Mouse (Mus musculus): Measurements from ENCODE around the gene Lipc. TPM values are rescaled to one million over a fixed set of nuclear protein-coding genes. Genes with fewer than 3 reads are reported as not detected.

Lipc gene
- polyA plus RNA-seq, 1 experiment from 2014 or later = 15.0 TPM

GRCm38 (mm10) chr9:70891431-70892133 is 60.4 kb downstream of the Lipc start:
- Histone ChIP-seq H3K9me3 (ENCODE audit: control insufficient read depth, low read length) (0 out of 2 replicates have a peak, but pooled peaks cover 3% of the 10 kb centered on the region), H3K27me3 (replicated peaks; ENCODE audit: control insufficient read depth, insufficient read depth, low read length) (no peaks in the 10 kb centered on the region), H3K27ac (ENCODE audit: low read depth, low read length) (peak overlapping the region; percentile 37; the same call in 1 of the 2 replicates), H3K4me2 (no peak overlapping the region), H3K9ac (ENCODE audit: low read depth, low read length) (peak overlapping the region; percentile 39), H3K4me1 (replicated peaks; ENCODE audit: control insufficient read depth, insufficient read depth, low read length) (peaks cover 26% of the 10 kb centered on the region), H3K4me3 (ENCODE audit: low read depth, low read length) (no peak overlapping the region), H3K36me3 (ENCODE audit: control insufficient read depth, insufficient read depth, low read length) (no peaks in the 10 kb centered on the region)
- ATAC-seq (replicated peaks; ENCODE audit: low FRiP score) (peak; percentile 62; the same call in 1 of the 2 replicates), DNase-seq (ENCODE audit: low spot score) (no peak)
- 25% methylated on average over 8 of the region's 8 CpGs for WGBS

DNA sequence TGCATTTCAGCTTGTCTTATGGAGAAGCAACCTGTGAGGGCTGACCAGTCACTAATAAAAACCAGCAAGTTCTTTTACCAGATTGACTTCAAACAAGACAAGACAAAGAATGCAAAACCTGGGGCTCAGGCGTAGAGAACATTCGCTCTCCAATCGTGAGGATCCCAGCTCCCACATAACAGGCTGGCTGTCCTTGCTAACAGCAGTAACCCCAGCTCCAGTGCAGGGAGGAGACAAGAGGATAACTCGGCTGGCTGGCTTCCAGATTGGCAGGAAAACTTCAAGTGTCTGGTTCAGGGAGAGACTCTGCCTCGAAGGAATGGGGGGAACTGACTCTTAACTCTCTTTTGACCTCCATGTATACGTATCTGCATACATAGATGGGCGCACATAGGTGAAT is 61.3 kb downstream of the Lipc start:
- 83% methylated on average over 7 of the region's 7 CpGs for WGBS
- H3K27ac ChIP-seq (ENCODE audit: low read depth, low read length) = no peak overlapping the region; the same call in 1 of the 2 replicates
- H3K9me3 ChIP-seq (ENCODE audit: control insufficient read depth, low read length) = no peaks in the 10 kb centered on the region
- no peak overlapping the region for H3K9ac ChIP-seq (ENCODE audit: low read depth, low read length)
- no peaks in the 10 kb centered on the region for H3K36me3 ChIP-seq (ENCODE audit: control insufficient read depth, insufficient read depth, low read length)
- H3K4me1 ChIP-seq (replicated peaks; ENCODE audit: control insufficient read depth, insufficient read depth, low read length) = peaks cover 26% of the 10 kb centered on the region
- no peak for DNase-seq (ENCODE audit: low spot score)
- H3K4me3 ChIP-seq (ENCODE audit: low read depth, low read length) = no peak overlapping the region
- no peak overlapping the region for H3K4me2 ChIP-seq
- no peak for ATAC-seq (replicated peaks; ENCODE audit: low FRiP score)
- no peaks in the 10 kb centered on the region for H3K27me3 ChIP-seq (replicated peaks; ENCODE audit: control insufficient read depth, insufficient read depth, low read length)

GRCm38 (mm10) chr9:70888969-70889368 is 63.1 kb downstream of the Lipc start:
- peaks cover 30% of the 10 kb centered on the region for H3K4me1 ChIP-seq (replicated peaks; ENCODE audit: control insufficient read depth, insufficient read depth, low read length)

GRCm38 (mm10) chr9:70888556-70888955 is 63.5 kb downstream of the Lipc start:
- H3K4me3 ChIP-seq (ENCODE audit: low read depth, low read length) = no peak overlapping the region
- no peaks in the 10 kb centered on the region for H3K36me3 ChIP-seq (ENCODE audit: control insufficient read depth, insufficient read depth, low read length)
- H3K4me1 ChIP-seq (replicated peaks; ENCODE audit: control insufficient read depth, insufficient read depth, low read length) = peaks cover 30% of the 10 kb centered on the region
- no peaks in the 10 kb centered on the region for H3K27me3 ChIP-seq (replicated peaks; ENCODE audit: control insufficient read depth, insufficient read depth, low read length)
- DNase-seq (ENCODE audit: low spot score) (no peak), ATAC-seq (replicated peaks; ENCODE audit: low FRiP score) (no peak)
- no peaks in the 10 kb centered on the region for H3K9me3 ChIP-seq (ENCODE audit: control insufficient read depth, low read length)
- H3K27ac ChIP-seq (ENCODE audit: low read depth, low read length) = no peak overlapping the region
- 88% methylated on average over 2 of the region's 2 CpGs for WGBS
- H3K4me2 ChIP-seq = no peak overlapping the region
- H3K9ac ChIP-seq (ENCODE audit: low read depth, low read length) = no peak overlapping the region

More at GRCm38 (mm10) chr9:70888969-70889368, 63.1 kb downstream of the Lipc start:
- 77% methylated on average over 4 of the region's 4 CpGs for WGBS
- no peaks in the 10 kb centered on the region for H3K27me3 ChIP-seq (replicated peaks; ENCODE audit: control insufficient read depth, insufficient read depth, low read length)
- H3K9me3 ChIP-seq (ENCODE audit: control insufficient read depth, low read length) = no peaks in the 10 kb centered on the region
- DNase-seq (ENCODE audit: low spot score) (no peak), ATAC-seq (replicated peaks; ENCODE audit: low FRiP score) (no peak)
- H3K9ac ChIP-seq (ENCODE audit: low read depth, low read length) = no peak overlapping the region
- no peak overlapping the region for H3K27ac ChIP-seq (ENCODE audit: low read depth, low read length)
- H3K4me2 ChIP-seq = no peak overlapping the region
- H3K4me3 ChIP-seq (ENCODE audit: low read depth, low read length) = no peak overlapping the region
- H3K36me3 ChIP-seq (ENCODE audit: control insufficient read depth, insufficient read depth, low read length) = no peaks in the 10 kb centered on the region

- H3K36me3 ChIP-seq (ENCODE audit: control insufficient read depth, insufficient read depth, low read length) = no peaks in the 10 kb centered on the region
- no peak overlapping the region for H3K4me3 ChIP-seq (ENCODE audit: low read depth, low read length)
- DNase-seq (ENCODE audit: low spot score) = no peak
- no peak overlapping the region for H3K4me2 ChIP-seq
- H3K27ac ChIP-seq (ENCODE audit: low read depth, low read length) = no peak overlapping the region
- H3K27me3 ChIP-seq (replicated peaks; ENCODE audit: control insufficient read depth, insufficient read depth, low read length) = no peaks in the 10 kb centered on the region
- peak; percentile 68 for ATAC-seq (replicated peaks; ENCODE audit: low FRiP score)
- H3K4me1 ChIP-seq (replicated peaks; ENCODE audit: control insufficient read depth, insufficient read depth, low read length) = peaks cover 9% of the 10 kb centered on the region
- no peaks in the 10 kb centered on the region for H3K9me3 ChIP-seq (ENCODE audit: control insufficient read depth, low read length)
- WGBS = 34% methylated on average over 5 of the region's 5 CpGs
- H3K9ac ChIP-seq (ENCODE audit: low read depth, low read length) = no peak overlapping the region
Measured at GRCm38 (mm10) chr9:70881982-70882381, 70.0 kb downstream of the Lipc start.

DNA sequence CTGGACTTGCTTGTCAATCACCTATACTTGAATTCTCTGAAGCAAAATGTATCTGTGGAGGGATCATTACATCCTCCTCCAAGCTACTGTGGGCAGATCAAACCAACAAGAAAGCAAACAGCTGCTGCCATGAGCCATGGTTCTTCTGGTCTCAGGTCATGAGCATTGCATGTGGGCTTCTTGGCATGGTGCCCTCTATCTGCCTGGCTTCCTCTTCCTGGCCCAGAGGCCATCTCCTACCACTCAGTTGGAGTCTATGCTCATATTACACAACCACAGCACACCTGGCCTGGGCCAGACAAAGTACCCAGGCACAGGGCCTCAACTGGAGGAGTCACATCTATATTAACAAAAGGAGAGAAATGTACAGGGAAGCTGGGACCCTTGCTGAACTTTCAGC is 73.2 kb downstream of the Lipc start:
- no peak overlapping the region for H3K9ac ChIP-seq (ENCODE audit: low read depth, low read length)
- no peaks in the 10 kb centered on the region for H3K27me3 ChIP-seq (replicated peaks; ENCODE audit: control insufficient read depth, insufficient read depth, low read length)
- no peaks in the 10 kb centered on the region for H3K9me3 ChIP-seq (ENCODE audit: control insufficient read depth, low read length)
- no peak overlapping the region for H3K4me3 ChIP-seq (ENCODE audit: low read depth, low read length)
- H3K4me2 ChIP-seq = no peak overlapping the region
- H3K36me3 ChIP-seq (ENCODE audit: control insufficient read depth, insufficient read depth, low read length) = no peaks in the 10 kb centered on the region
- no peak for DNase-seq (ENCODE audit: low spot score)
- peaks cover 4% of the 10 kb centered on the region for H3K4me1 ChIP-seq (replicated peaks; ENCODE audit: control insufficient read depth, insufficient read depth, low read length)
- no peak for ATAC-seq (replicated peaks; ENCODE audit: low FRiP score)
- no peak overlapping the region for H3K27ac ChIP-seq (ENCODE audit: low read depth, low read length)

- no peak for ATAC-seq (replicated peaks; ENCODE audit: low FRiP score)
- no peak for DNase-seq (ENCODE audit: low spot score)
- Histone ChIP-seq H3K9ac (ENCODE audit: low read depth, low read length) (no peak overlapping the region), H3K4me3 (ENCODE audit: low read depth, low read length) (no peak overlapping the region), H3K4me2 (no peak overlapping the region), H3K9me3 (ENCODE audit: control insufficient read depth, low read length) (no peaks in the 10 kb centered on the region), H3K27me3 (replicated peaks; ENCODE audit: control insufficient read depth, insufficient read depth, low read length) (no peaks in the 10 kb centered on the region), H3K27ac (ENCODE audit: low read depth, low read length) (no peak overlapping the region), H3K36me3 (ENCODE audit: control insufficient read depth, insufficient read depth, low read length) (no peaks in the 10 kb centered on the region), H3K4me1 (replicated peaks; ENCODE audit: control insufficient read depth, insufficient read depth, low read length) (peaks cover 4% of the 10 kb centered on the region)
- 78% methylated on average over 5 of the region's 5 CpGs for WGBS
Measured at GRCm38 (mm10) chr9:70878157-70878556, 73.9 kb downstream of the Lipc start.

GRCm38 (mm10) chr9:70875490-70875889 is 76.5 kb downstream of the Lipc start:
- H3K27ac ChIP-seq (ENCODE audit: low read depth, low read length) = no peak overlapping the region
- H3K4me1 ChIP-seq (replicated peaks; ENCODE audit: control insufficient read depth, insufficient read depth, low read length) = peaks cover 4% of the 10 kb centered on the region; the same call in 1 of the 2 replicates
- H3K4me2 ChIP-seq = no peak overlapping the region
- H3K27me3 ChIP-seq (replicated peaks; ENCODE audit: control insufficient read depth, insufficient read depth, low read length) = no peaks in the 10 kb centered on the region
- WGBS = 76% methylated on average over 4 of the region's 4 CpGs
- DNase-seq (ENCODE audit: low spot score) = no peak
- H3K9ac ChIP-seq (ENCODE audit: low read depth, low read length) = no peak overlapping the region
- H3K4me3 ChIP-seq (ENCODE audit: low read depth, low read length) = no peak overlapping the region
- H3K9me3 ChIP-seq (ENCODE audit: control insufficient read depth, low read length) = no peaks in the 10 kb centered on the region
- ATAC-seq (replicated peaks; ENCODE audit: low FRiP score) = no peak
- H3K36me3 ChIP-seq (ENCODE audit: control insufficient read depth, insufficient read depth, low read length) = no peaks in the 10 kb centered on the region

- H3K36me3 ChIP-seq (ENCODE audit: control insufficient read depth, insufficient read depth, low read length) = no peaks in the 10 kb centered on the region
- no peaks in the 10 kb centered on the region for H3K27me3 ChIP-seq (replicated peaks; ENCODE audit: control insufficient read depth, insufficient read depth, low read length)
- H3K27ac ChIP-seq (ENCODE audit: low read depth, low read length) = no peak overlapping the region
- WGBS = 92% methylated on average over 4 of the region's 4 CpGs
- DNase-seq (ENCODE audit: low spot score) = no peak
- H3K9ac ChIP-seq (ENCODE audit: low read depth, low read length) = no peak overlapping the region
- no peaks in the 10 kb centered on the region for H3K9me3 ChIP-seq (ENCODE audit: control insufficient read depth, low read length)
- no peak overlapping the region for H3K4me2 ChIP-seq
- ATAC-seq (replicated peaks; ENCODE audit: low FRiP score) = no peak
- H3K4me3 ChIP-seq (ENCODE audit: low read depth, low read length) = no peak overlapping the region
- H3K4me1 ChIP-seq (replicated peaks; ENCODE audit: control insufficient read depth, insufficient read depth, low read length) = peaks cover 4% of the 10 kb centered on the region; the same call in 1 of the 2 replicates
Measured at GRCm38 (mm10) chr9:70875059-70875458, 77.0 kb downstream of the Lipc start.
